Mouse (Mus musculus) liver, embryonic 13.5 days (tissue): Measurements from ENCODE around the gene Rasa2. TPM values are rescaled to one million over a fixed set of nuclear protein-coding genes. Genes with fewer than 3 reads are reported as not detected.
"Not testable (repeated sequence)": the region's sequence is repeated elsewhere in the genome, so short reads cannot be mapped to it uniquely, and the experiment has no call there.

Experiments used
- ATAC-seq: fragments of 200-750 bp; cut with Nextera tagmentation; 2 replicates; pipeline ENCODE4 v1.8.0; 2017; ENCODE audit warnings: low read depth, mild to moderate bottlenecking, moderate number of reproducible peaks, moderate library complexity
- DNase-seq: peaks from one replicate; pipeline ENCODE4 v3.0.0; 2022
- H3K27ac ChIP-seq: fragments of 300-500 bp; sonication (generic); 2 replicates; pipeline ENCODE4 v1.5.1; 2015; ENCODE audit warnings: moderate library complexity, mild to moderate bottlenecking, inconsistent platforms
- H3K27me3 ChIP-seq: fragments of 300-500 bp; sonication (generic); 2 replicates; pipeline ENCODE4 v1.6.1; 2015; ENCODE audit warnings: mild to moderate bottlenecking, inconsistent platforms
- H3K36me3 ChIP-seq: fragments of 300-500 bp; sonication (generic); 2 replicates; pipeline ENCODE4 v1.6.1; 2015; ENCODE audit warnings: mild to moderate bottlenecking, inconsistent platforms
- H3K4me1 ChIP-seq: fragments of 300-500 bp; sonication (generic); replicated peaks from 2 replicates; pipeline ENCODE4 v1.6.1; 2015; ENCODE audit warnings: inconsistent platforms
- H3K4me2 ChIP-seq: fragments of 300-500 bp; sonication (generic); 2 replicates; pipeline ENCODE4 v1.6.1; 2015; ENCODE audit warnings: inconsistent platforms, mild to moderate bottlenecking, moderate library complexity
- H3K4me3 ChIP-seq: fragments of 300-500 bp; sonication (generic); replicated peaks from 2 replicates; pipeline ENCODE4 v1.5.1; 2015; ENCODE audit warnings: mild to moderate bottlenecking, inconsistent platforms
- H3K9ac ChIP-seq: fragments of 300-500 bp; sonication (generic); 2 replicates; pipeline ENCODE4 v1.6.1; 2015; ENCODE audit warnings: mild to moderate bottlenecking, inconsistent platforms
- H3K9me3 ChIP-seq: fragments of 300-500 bp; sonication (generic); replicated peaks from 2 replicates; pipeline ENCODE4 v1.6.1; 2016; ENCODE audit warnings: inconsistent platforms
- WGBS: fragments of 180-500 bp; shearing (Covaris S2); methylation state at CpG from one replicate; pipeline ENCODE4 v1.1.7; 2015; ENCODE audit not compliant: insufficient replicate concordance; 5-methylcytosine and 5-hydroxymethylcytosine counted together
- polyA plus RNA-seq: library from polyadenylated mRNA; unstranded; fragments of >200 nt; fragmentation: Nextera tagmentation; extraction: Ambion mirVana; gene quantifications from 2 replicates; pipeline ENCODE4 v1.2.1, GENCODE M21; 2015

Rasa2 gene
- polyA plus RNA-seq, 1 experiment from 2014 or later, result 2.9 TPM

DNA sequence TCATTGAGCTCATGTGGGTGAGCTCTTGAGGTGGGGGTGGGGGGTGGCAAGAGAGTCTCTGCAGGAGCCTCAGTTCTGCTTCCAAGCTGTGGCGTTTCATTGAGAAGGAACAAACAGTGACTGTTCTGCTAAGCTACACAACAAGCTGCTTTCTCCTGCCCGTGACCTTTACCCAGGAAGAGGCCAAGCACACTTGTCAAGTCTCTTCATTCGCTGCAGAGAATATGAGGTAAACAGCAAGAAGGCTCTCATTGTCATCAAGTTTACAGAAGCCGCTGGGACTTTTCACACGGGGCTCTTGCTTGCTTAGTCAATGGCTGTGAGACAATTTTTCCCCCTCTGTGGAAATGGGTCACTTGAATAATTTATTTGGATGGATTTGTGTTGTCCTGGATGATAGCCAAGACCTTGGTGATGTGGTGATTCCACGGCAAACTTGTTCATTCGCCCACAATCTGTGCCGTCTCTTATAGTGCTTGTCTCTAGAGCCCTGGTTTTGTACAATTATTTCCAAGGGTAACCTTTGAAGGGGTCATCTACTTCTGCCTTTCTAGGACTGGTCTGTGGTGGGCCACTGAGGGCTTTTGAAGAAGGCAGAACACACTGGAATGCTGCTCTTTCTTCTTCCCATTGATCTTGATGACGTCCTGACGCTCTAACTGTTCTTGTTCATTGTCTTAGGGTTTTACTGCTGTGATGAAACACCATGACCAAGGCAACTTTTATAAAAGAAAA, 29.3 kb upstream of the Rasa2 start:
- DNase-seq (no peak), ATAC-seq (no peak)
- H3K4me2 ChIP-seq, result no peak overlapping the region
- H3K27me3 ChIP-seq, result no peaks in the 10 kb centered on the region
- 69% methylated on average over 10 of the region's 10 CpGs for WGBS
- H3K36me3 ChIP-seq, result no peaks in the 10 kb centered on the region
- no peaks in the 10 kb centered on the region for H3K4me1 ChIP-seq
- no peak overlapping the region for H3K27ac ChIP-seq
- no peak overlapping the region for H3K4me3 ChIP-seq
- H3K9me3 ChIP-seq, result no peaks in the 10 kb centered on the region
- no peak overlapping the region for H3K9ac ChIP-seq

DNA sequence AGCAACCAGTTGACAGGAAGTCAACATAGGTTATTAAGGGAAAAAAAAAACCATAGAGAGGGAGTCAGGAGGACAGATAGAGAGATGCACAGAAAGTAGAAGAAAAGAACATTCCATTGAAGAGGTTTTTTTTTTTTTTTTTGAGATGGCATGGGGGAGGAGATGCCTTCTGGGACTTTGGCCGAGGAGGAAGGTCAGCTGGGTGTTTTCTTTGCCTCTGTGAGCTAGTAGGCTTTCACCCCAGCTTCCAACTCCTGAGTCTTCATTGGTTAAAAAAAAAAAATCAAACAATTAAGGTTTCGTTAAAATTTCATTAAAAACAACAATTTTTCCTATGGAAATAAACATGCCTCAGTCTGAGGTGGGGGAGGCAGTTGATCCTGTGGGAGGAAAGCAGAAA, 28.4 kb upstream of the Rasa2 start:
- ATAC-seq (no peak), DNase-seq (no peak)
- no peaks in the 10 kb centered on the region for H3K9me3 ChIP-seq
- H3K9ac ChIP-seq, result no peak overlapping the region
- no peak overlapping the region for H3K4me3 ChIP-seq
- no peaks in the 10 kb centered on the region for H3K27me3 ChIP-seq
- no peaks in the 10 kb centered on the region for H3K4me1 ChIP-seq
- H3K27ac ChIP-seq, result no peak overlapping the region
- WGBS, result 38% methylated on average over 2 of the region's 2 CpGs
- no peak overlapping the region for H3K4me2 ChIP-seq
- no peaks in the 10 kb centered on the region for H3K36me3 ChIP-seq

DNA sequence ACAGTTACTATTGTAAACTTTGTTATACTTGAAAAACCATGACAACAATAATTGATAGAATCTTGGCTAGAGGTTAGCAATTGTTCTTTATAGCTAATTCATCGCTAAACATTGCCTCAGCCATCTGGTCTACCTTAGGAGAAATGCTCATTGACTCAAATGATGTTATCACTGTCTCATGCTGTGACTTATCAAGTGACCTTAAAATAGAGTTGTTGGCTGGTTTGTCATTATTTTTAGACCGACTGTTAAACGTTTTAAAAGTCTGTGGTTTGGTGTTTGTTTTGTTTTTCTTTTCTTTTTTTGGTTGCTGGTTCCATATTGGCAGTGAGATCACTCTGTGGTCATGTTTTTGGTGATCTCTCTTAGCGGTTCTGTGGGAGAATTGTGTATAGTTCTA, 22.1 kb upstream of the Rasa2 start:
- WGBS, result 34% methylated on average over 4 of the region's 4 CpGs
- no peak for ATAC-seq
- DNase-seq, result no peak
- H3K4me3 ChIP-seq, result no peak overlapping the region
- no peak overlapping the region for H3K4me2 ChIP-seq
- no peak overlapping the region for H3K27ac ChIP-seq
- no peaks in the 10 kb centered on the region for H3K9me3 ChIP-seq
- no peak overlapping the region for H3K9ac ChIP-seq
- H3K27me3 ChIP-seq, result 0 out of 2 replicates have a peak, but pooled peaks cover 6% of the 10 kb centered on the region
- H3K4me1 ChIP-seq, result no peaks in the 10 kb centered on the region
- H3K36me3 ChIP-seq, result no peaks in the 10 kb centered on the region

DNA sequence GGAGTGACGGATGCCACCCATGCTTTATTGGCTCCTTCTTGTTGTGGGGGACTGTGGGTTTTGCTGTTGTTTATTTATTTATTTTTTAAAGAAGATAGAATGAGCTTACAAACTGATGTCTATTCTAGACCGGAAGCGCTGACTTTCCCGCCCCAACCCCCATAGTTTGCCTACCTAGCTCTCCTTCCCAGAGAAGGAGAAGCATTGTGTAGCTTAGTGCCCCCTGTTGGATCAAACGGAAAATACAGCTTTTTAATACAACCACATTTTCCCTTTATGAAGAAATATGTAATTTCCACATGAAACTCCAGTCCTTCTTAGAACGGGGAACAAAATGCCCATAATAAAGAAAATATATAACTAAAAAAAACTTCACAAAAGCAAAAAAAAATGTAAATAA, 21.3 kb upstream of the Rasa2 start:
- no peak for DNase-seq
- H3K27ac ChIP-seq, result no peak overlapping the region
- ATAC-seq, result no peak
- no peak overlapping the region for H3K4me3 ChIP-seq
- H3K4me1 ChIP-seq, result no peaks in the 10 kb centered on the region
- no peak overlapping the region for H3K9ac ChIP-seq
- H3K36me3 ChIP-seq, result no peaks in the 10 kb centered on the region
- WGBS, result 24% methylated on average over 6 of the region's 6 CpGs
- 0 out of 2 replicates have a peak, but pooled peaks cover 6% of the 10 kb centered on the region for H3K27me3 ChIP-seq
- no peak overlapping the region for H3K4me2 ChIP-seq
- no peaks in the 10 kb centered on the region for H3K9me3 ChIP-seq

DNA sequence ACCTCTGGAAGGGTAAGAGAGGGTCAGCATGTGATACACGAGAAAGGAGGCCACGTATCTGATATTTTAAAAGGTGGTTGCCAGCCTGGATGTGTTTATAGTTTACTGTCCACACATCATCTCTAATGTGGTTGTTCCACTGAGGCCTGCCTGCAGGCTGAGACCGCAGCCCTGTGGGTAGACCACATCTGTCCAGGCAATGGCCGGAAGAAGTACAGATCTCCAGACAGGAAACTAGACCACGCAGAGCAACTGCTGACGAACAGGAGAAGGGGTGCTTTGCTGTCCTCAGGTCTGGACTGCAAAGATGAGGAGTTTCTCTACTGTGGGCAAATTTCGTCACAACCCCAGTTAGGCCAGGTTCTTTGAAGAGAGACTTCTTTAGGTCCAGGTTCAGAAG, 19.4 kb upstream of the Rasa2 start:
- H3K27ac ChIP-seq, result no peak overlapping the region
- no peaks in the 10 kb centered on the region for H3K4me1 ChIP-seq
- no peak for DNase-seq
- 25% methylated on average over 7 of the region's 7 CpGs for WGBS
- no peak overlapping the region for H3K4me3 ChIP-seq
- no peaks in the 10 kb centered on the region for H3K36me3 ChIP-seq
- no peaks in the 10 kb centered on the region for H3K9me3 ChIP-seq
- H3K27me3 ChIP-seq, result 0 out of 2 replicates have a peak, but pooled peaks cover 6% of the 10 kb centered on the region
- no peak for ATAC-seq
- no peak overlapping the region for H3K9ac ChIP-seq
- H3K4me2 ChIP-seq, result no peak overlapping the region

DNA sequence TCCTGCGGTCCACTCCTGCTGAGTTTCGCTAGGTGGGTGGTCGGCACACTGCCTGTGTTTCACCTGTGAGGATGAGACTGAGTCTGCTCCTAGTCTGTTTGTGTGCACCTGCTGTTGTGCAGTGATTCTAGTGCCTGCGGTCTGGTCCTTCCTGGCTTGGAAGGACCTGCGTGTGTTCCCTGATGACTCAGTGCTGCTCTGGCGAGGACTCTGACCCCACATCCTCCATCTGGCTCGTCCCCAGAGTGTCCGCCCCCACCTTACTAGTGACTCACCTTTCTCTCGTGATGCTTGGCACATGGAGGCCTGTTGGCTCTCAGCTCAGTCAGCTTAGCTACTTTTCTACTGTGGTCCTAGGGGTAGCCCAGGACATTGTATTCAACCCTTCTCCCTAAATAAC, 18.5 kb upstream of the Rasa2 start:
- no peak overlapping the region for H3K27ac ChIP-seq
- H3K4me1 ChIP-seq, result no peaks in the 10 kb centered on the region
- H3K27me3 ChIP-seq, result 0 out of 2 replicates have a peak, but pooled peaks cover 6% of the 10 kb centered on the region
- no peaks in the 10 kb centered on the region for H3K36me3 ChIP-seq
- 37% methylated on average over 9 of the region's 9 CpGs for WGBS
- no peak overlapping the region for H3K9ac ChIP-seq
- H3K9me3 ChIP-seq, result no peaks in the 10 kb centered on the region
- ATAC-seq (no peak), DNase-seq (no peak)
- H3K4me3 ChIP-seq, result no peak overlapping the region
- H3K4me2 ChIP-seq, result no peak overlapping the region

DNA sequence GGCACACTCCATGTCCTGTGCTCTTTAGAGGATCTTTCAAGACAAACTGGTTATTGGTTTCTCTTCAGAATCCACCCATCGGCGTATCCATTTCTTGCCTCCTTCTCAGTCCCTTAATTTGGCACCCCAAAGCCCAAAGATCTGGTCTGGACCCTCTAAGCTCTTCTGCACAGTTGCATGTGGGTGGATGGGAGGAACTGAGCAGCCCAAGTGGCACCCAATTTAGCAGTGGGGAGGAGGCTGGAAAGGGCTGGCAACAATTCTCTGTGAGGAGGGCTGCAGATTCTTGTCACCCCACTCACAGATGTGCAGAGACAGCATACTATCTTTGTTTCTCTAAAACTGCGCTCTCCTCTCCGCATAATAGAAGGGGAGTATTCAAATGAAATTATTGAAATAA, 17.9 kb upstream of the Rasa2 start:
- Histone ChIP-seq H3K27me3 (0 out of 2 replicates have a peak, but pooled peaks cover 6% of the 10 kb centered on the region), H3K4me2 (no peak overlapping the region), H3K9ac (no peak overlapping the region), H3K4me1 (no peaks in the 10 kb centered on the region), H3K36me3 (no peaks in the 10 kb centered on the region), H3K27ac (no peak overlapping the region), H3K4me3 (no peak overlapping the region), H3K9me3 (no peaks in the 10 kb centered on the region)
- 76% methylated on average over 4 of the region's 4 CpGs for WGBS
- ATAC-seq (no peak), DNase-seq (no peak)

DNA sequence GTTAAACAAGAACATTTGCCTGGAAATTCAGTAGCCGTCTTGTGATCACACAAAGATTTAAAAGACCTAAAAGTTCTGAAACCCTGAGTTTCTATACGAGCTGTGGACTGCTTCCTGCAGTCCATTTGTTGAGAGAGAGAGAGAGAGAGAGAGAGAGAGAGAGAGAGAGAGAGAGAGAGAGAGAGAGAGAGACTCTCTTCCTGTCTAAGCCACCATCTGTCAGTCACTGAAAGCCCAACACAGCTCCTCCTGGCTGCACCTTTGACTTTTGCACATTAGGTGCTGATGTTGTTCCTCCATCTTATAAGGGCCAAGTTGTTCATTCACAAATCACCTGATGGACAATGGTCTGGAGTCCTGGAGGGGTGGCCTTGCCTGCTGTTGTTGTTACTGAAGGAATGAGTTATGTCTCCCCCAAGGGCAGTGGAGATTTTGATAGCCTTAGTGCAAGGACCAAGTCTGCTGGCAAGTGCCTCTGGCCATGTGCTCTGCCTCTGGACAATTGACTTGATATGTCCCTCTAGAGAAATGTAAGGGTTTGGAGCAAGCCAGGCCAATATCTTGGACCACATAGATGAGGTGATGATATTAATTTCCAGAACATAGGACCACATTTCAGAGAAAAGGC, 15.4 kb upstream of the Rasa2 start:
- Histone ChIP-seq H3K4me2 (no peak overlapping the region), H3K27me3 (0 out of 2 replicates have a peak, but pooled peaks cover 6% of the 10 kb centered on the region), H3K27ac (no peak overlapping the region), H3K9me3 (no peaks in the 10 kb centered on the region), H3K4me3 (no peak overlapping the region), H3K9ac (no peak overlapping the region), H3K36me3 (no peaks in the 10 kb centered on the region), H3K4me1 (no peaks in the 10 kb centered on the region)
- WGBS, result 35% methylated on average over 2 of the region's 2 CpGs
- DNase-seq (no peak), ATAC-seq (no peak)

DNA sequence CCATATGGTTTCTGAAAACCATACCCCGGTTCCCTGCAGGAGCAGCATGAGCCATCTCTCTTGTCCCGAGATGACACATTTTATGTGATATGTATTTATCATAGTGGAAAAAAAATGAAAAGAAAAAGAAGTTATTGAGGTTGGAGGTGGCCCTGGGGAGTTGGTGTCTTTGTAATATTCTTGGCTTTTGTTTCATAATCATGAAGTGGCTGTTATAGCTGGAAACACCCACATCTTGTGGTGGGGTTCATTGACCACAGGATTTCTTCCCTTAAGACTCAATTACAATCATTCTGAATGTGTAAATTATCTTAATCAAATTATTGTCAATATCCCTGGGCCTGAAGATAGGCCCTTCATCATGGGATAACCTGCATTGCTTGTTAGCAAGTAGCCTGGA, 13.4 kb upstream of the Rasa2 start:
- DNase-seq, result no peak
- 48% methylated on average over 2 of the region's 2 CpGs for WGBS
- no peaks in the 10 kb centered on the region for H3K36me3 ChIP-seq

DNA sequence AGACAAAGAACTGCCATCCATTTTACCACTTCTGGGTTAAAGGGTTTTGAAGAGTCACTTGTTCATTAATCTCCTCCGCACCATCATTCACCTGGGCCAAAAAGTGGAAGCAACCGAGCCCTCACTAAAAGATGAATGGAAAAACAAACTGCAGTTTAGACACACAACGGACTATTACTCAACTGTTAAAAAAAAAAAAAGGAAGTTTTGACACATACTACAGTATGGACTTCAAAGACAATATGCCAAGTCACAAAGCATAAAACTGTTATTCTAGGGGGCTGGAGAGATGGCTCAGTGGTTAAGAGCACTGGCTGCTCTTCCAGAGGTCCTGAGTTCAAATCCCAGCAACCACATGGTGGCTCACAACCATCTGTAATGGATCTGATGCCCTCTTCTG, 12.6 kb upstream of the Rasa2 start:
- not testable (repeated sequence) for ATAC-seq, H3K4me3 ChIP-seq, H3K27me3 ChIP-seq, H3K9me3 ChIP-seq, H3K4me2 ChIP-seq, H3K36me3 ChIP-seq, H3K9ac ChIP-seq, H3K27ac ChIP-seq, DNase-seq
- WGBS, result 45% methylated on average over 3 of the region's 3 CpGs
- H3K4me1 ChIP-seq, result peaks cover 12% of the 10 kb centered on the region

More for the DNA sequence above, 13.4 kb upstream of the Rasa2 start:
- H3K27me3 ChIP-seq, result 0 out of 2 replicates have a peak, but pooled peaks cover 4% of the 10 kb centered on the region
- ATAC-seq, result no peak
- no peak overlapping the region for H3K27ac ChIP-seq
- no peak overlapping the region for H3K4me3 ChIP-seq
- H3K4me2 ChIP-seq, result no peak overlapping the region
- H3K9me3 ChIP-seq, result no peaks in the 10 kb centered on the region
- no peak overlapping the region for H3K9ac ChIP-seq
- H3K4me1 ChIP-seq, result peaks cover 4% of the 10 kb centered on the region

DNA sequence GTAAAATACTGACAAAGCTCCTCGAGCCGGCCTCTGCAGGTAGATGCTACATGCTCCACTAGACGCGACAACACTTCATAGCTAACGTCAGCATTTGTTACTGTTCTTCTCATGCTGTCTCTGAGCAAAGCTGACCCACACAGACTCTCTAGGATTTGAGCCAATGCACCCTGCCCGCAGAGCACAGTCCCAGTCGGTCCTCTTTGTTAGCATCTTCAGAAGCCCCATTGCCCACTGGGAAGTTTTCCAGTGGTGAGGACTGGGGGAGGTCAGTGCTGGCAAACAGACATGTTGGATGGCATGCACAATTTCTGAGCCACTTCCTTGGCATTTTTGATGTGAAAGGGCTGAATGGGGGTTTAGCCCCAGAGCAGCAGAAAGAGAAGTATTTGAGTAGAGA, 8.0 kb upstream of the Rasa2 start:
- no peak overlapping the region for H3K4me3 ChIP-seq
- 0 out of 2 replicates have a peak, but pooled peaks cover 4% of the 10 kb centered on the region for H3K27me3 ChIP-seq
- DNase-seq (no peak), ATAC-seq (no peak)
- H3K36me3 ChIP-seq, result no peaks in the 10 kb centered on the region
- H3K4me2 ChIP-seq, result no peak overlapping the region
- no peaks in the 10 kb centered on the region for H3K9me3 ChIP-seq
- peaks cover 27% of the 10 kb centered on the region for H3K4me1 ChIP-seq
- no peak overlapping the region for H3K9ac ChIP-seq
- H3K27ac ChIP-seq, result no peak overlapping the region
- 80% methylated on average over 7 of the region's 7 CpGs for WGBS

DNA sequence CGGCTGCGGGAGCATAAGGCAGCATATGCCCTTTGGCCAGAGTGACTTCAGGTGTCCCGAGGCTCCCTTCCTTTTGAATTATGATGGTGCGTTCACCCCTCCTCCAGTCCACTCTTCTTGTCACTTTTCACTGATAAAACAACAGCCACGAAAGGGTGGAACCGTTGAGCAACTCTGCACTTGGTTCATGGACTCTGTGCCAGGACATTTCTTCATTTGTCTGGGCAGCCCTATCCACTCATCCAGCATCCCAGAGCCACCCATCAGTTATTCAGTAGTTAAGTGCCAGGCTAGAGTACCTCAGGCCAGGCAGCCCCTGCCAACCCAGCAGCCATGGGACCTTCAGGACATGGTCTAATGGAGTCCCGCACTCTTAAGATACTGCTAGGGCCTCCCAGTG, 7.1 kb upstream of the Rasa2 start:
- no peak for ATAC-seq
- Histone ChIP-seq H3K27me3 (peaks cover 10% of the 10 kb centered on the region; the same call in 1 of the 2 replicates), H3K27ac (no peak overlapping the region), H3K9ac (no peak overlapping the region), H3K36me3 (no peaks in the 10 kb centered on the region), H3K4me3 (no peak overlapping the region), H3K4me2 (no peak overlapping the region), H3K4me1 (peaks cover 27% of the 10 kb centered on the region), H3K9me3 (no peaks in the 10 kb centered on the region)
- DNase-seq, result no peak
- 41% methylated on average over 7 of the region's 7 CpGs for WGBS
